Mouse (Mus musculus) bone marrow, adult 2 months (tissue): ENCODE results near the gene Gm10964. TPM values are rescaled to one million over a fixed set of nuclear protein-coding genes. Genes with fewer than 3 reads are reported as not detected.

Experiments used
- H3K27ac ChIP-seq: fragments of 200-500 bp; 2 replicates; pipeline ENCODE4 v1.5.1; 2012; ENCODE audit warnings: low read depth, mild to moderate bottlenecking, control low read depth, inconsistent platforms, low read length; ENCODE audit not compliant: control insufficient read depth, poor library complexity, insufficient read depth
- H3K4me1 ChIP-seq: fragments of 200-500 bp; 2 replicates; pipeline ENCODE4 v1.6.1; 2011; ENCODE audit warnings: low read length; ENCODE audit not compliant: control insufficient read depth, insufficient read depth
- H3K4me3 ChIP-seq: fragments of 200-500 bp; replicated peaks from 2 replicates; pipeline ENCODE3; 2011; ENCODE audit warnings: mild to moderate bottlenecking, low read depth, low read length, control low read depth; ENCODE audit not compliant: control insufficient read depth
- CTCF ChIP-seq: fragments of 200-500 bp; IDR thresholded peaks from 2 replicates; pipeline ENCODE4 v1.5.1; 2011; ENCODE audit warnings: low read length, control low read depth; ENCODE audit not compliant: control insufficient read depth, insufficient read depth
- POLR2A ChIP-seq: fragments of 200-500 bp; IDR thresholded peaks from 2 replicates; pipeline ENCODE4 v1.6.1; 2011; ENCODE audit warnings: low read depth, mild to moderate bottlenecking, control low read depth, low read length, borderline replicate concordance; ENCODE audit not compliant: control insufficient read depth
- WGBS: fragments of 180-500 bp; shearing (Covaris S2); methylation state at CpG from one replicate; pipeline ENCODE4 v1.1.7; 2018; 5-methylcytosine and 5-hydroxymethylcytosine counted together
- polyA plus RNA-seq: library from polyadenylated mRNA; stranded (reverse); fragments of >200 nt; gene quantifications from 2 replicates; pipeline ENCODE4 v1.2.4, GENCODE M21; 2011; ENCODE audit warnings: low replicate concordance; ENCODE audit not compliant: missing spikeins, insufficient read depth, insufficient read length

The Gm10964 gene
- polyA plus RNA-seq, result not detected in 2 replicates

DNA sequence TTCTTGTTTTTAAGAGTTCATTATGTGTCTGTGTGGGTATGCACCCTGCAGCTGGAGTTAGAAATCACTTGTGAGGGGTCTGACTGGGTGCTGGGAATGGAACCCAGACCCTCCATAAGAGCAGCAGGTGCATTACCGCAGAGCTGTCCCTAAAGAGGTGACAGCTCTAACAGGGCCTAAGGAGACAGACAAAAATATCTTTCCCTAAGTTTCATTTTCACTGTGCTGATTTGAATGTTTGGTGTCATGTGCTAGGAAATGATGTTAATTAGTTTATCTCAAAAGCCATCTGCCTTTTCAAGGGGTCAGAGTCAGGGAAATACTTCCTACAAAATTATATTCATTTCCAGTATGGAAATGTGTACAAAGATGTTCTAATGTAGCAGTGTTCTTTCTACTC, at the start of gene Gm10964:
Gene Gm10964, plus strand, starts transcription at position 38 of the 400 bp plus-strand sequence.
- whole genome bisulfite sequencing, result 89% methylated on average over 1 of the region's 1 CpGs
- no peaks in the 10 kb centered on the region for H3K4me1 ChIP-seq
- TF ChIP-seq CTCF, result no peak
- no peak for TF ChIP-seq POLR2A
- H3K4me3 ChIP-seq, result no peak within 1 kb of the TSS
- no peak within 1 kb of the TSS for H3K27ac ChIP-seq

DNA sequence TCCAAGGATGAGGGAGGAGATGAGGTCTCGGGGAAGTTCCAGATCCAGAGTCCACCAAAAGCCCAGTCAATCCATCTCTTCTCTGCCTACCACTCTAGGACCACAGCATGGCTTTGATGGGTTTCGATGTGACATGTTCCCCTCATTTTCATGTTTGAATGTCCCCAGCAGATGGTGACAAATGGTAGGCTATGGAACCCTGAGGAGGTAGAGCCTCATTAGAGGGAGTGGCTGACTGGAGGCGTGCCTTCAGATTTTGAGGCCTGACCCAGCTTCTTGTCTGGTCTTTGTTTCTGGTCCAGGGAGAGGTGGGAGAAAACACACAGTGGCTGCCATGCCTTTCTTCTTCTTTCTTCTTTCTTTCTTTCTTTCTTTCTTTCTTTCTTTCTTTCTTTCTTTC, 48.7 kb upstream of the Gm10964 start:
- Histone ChIP-seq H3K27ac (no peak overlapping the region), H3K4me1 (no peaks in the 10 kb centered on the region), H3K4me3 (no peak overlapping the region)
- no peak for TF ChIP-seq CTCF
- TF ChIP-seq POLR2A, result no peak
- 70% methylated on average over 3 of the region's 3 CpGs for WGBS

DNA sequence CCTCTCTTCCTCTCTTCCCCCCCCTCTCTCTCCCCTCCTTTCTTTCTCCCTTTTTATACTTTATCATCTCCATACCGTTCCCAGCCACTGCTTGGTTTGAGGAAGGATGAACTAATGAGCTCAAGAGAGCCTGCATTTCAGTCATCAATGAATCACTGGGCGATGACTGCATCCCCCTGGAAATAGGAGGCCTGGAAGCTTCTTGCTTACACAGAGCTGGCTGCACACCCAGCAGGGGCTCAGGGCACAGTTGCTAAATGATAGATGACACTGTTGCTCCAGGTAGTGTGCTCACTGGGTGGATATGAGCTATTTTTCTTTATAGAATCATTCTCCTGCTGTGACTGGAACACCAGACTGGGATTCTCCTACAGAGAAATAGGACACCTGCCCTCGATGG, 43.6 kb upstream of the Gm10964 start:
- Histone ChIP-seq H3K4me3 (no peak overlapping the region), H3K27ac (no peak overlapping the region), H3K4me1 (no peaks in the 10 kb centered on the region)
- WGBS, result 70% methylated on average over 3 of the region's 3 CpGs
- TF ChIP-seq POLR2A (no peak), CTCF (no peak)

DNA sequence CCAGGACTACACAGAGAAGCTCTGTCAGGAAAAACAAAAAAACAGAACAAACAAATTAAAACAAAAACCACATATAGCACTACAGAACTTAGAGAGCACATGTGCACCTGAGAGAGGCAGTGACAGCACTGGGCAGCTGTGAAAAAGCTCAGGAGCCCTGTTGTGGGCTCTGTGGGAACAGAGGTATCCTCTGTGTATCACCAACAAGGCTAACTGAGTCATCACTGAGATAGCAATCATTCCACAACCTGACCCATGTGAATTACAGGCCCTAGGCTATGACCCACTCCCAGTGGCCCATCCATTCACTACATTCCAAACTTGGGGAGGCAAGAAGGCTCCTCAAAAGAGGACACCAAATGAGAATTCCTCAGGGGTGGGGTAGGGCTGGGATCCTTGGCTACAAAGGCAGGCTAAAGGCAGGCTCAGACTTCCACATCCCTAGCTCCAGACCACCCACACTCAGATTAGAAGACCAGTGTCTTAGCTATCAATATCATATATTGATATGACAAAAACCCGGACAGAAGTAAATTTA, 42.7 kb upstream of the Gm10964 start:
- Histone ChIP-seq H3K4me1 (no peaks in the 10 kb centered on the region), H3K4me3 (no peak overlapping the region), H3K27ac (no peak overlapping the region)
- TF ChIP-seq POLR2A (no peak), CTCF (no peak)
- 86% methylated on average over 1 of the region's 1 CpGs for WGBS

DNA sequence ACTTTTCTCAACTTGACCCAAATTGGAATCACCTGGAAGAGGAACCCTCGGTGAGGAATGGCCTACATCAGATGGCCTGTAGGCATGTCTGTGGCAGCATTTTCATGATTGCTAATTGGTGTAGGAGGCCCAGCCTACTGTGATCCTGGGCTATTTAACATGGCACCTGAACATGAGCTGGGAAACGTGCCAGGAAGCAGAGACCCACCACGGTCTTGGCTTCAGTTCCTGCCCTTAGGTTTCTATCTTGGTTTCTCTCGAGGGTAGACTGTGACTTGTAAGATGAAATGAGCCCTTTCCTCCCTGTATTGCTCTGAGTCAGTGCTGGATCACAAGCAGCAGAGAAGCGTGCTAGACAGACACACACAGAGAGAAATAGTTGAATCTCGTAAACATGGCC, 34.5 kb upstream of the Gm10964 start:
- Histone ChIP-seq H3K27ac (no peak overlapping the region), H3K4me3 (no peak overlapping the region), H3K4me1 (no peaks in the 10 kb centered on the region)
- TF ChIP-seq POLR2A (no peak), CTCF (no peak)
- WGBS, result 50% methylated on average over 6 of the region's 6 CpGs

DNA sequence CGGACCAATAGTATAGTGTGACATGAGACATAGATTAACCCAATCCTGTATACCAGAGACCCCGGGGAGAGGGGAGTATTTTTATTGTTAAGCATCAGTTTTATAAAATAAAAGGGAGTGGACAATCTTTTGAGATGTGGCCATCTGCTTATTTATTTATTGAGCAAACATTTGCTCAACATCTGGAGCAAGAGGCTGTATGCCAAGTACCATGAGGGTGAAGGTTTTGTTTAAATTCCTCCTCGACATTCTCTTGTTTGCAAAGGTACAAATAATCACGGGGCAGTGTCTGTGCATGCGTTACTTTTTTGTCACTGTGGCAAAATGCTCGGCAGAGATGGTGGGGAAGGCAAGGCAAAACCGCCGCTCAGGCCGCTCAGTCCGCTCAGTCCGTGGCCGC, 33.7 kb upstream of the Gm10964 start:
- H3K4me3 ChIP-seq, result no peak overlapping the region
- WGBS, result 90% methylated on average over 12 of the region's 12 CpGs
- TF ChIP-seq POLR2A (no peak), CTCF (no peak)
- no peak overlapping the region for H3K27ac ChIP-seq
- H3K4me1 ChIP-seq, result no peaks in the 10 kb centered on the region

DNA sequence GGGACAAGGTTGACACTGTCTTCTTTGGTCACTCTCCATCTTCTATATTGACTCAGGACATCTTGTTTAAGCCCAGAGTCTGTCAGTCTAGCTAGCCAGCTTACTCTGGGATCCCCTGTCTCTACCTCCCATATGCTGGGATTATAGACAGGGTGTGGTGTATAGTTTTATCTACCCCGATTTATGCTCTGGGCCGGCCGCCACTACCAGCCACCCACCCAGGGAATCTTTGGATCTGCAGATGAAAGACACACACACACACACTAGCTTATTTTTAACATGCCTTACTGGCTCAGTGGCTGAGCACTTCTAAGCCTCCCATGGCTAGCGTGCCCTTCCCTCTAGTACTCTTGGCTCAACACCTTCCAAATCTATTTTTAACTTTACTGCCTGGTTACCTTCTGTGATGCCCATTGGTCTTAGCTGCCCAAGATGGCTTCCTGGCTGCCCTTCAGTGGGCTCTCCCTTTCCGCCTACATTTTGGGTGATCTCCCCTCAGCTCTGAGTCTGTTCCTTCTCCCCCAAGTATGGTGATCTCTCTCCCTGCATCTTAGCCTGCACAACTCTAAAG, 29.6 kb upstream of the Gm10964 start:
- no peak overlapping the region for H3K4me3 ChIP-seq
- no peaks in the 10 kb centered on the region for H3K4me1 ChIP-seq
- TF ChIP-seq POLR2A (no peak), CTCF (no peak)
- no peak overlapping the region for H3K27ac ChIP-seq
- 78% methylated on average over 5 of the region's 5 CpGs for WGBS

DNA sequence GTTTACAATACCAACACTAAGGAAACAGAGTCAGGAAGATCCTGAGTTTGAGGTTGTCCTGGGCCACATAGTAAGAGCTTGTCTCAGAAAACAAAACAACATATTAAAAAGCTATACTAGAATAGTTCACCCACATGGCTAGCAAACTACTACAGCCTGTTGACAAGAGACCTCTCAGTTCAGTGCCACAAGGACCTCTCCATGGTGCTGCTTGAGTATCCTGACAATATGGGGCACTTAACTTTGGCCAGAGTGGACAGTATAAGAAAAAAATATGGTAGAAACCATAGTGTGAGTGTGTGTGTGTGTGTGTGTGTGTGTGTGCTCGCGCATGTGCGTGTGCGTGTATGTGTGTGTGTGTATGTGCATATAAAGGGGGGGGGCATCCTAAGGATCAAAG, 27.0 kb upstream of the Gm10964 start:
- 84% methylated on average over 4 of the region's 4 CpGs for WGBS
- Histone ChIP-seq H3K4me1 (no peaks in the 10 kb centered on the region; the same call in 1 of the 2 replicates), H3K4me3 (no peak overlapping the region), H3K27ac (no peak overlapping the region)
- TF ChIP-seq CTCF (no peak), POLR2A (no peak)
